Mouse (Mus musculus): ENCODE measurements around the gene B9d2.

Gene B9d2

DNA sequence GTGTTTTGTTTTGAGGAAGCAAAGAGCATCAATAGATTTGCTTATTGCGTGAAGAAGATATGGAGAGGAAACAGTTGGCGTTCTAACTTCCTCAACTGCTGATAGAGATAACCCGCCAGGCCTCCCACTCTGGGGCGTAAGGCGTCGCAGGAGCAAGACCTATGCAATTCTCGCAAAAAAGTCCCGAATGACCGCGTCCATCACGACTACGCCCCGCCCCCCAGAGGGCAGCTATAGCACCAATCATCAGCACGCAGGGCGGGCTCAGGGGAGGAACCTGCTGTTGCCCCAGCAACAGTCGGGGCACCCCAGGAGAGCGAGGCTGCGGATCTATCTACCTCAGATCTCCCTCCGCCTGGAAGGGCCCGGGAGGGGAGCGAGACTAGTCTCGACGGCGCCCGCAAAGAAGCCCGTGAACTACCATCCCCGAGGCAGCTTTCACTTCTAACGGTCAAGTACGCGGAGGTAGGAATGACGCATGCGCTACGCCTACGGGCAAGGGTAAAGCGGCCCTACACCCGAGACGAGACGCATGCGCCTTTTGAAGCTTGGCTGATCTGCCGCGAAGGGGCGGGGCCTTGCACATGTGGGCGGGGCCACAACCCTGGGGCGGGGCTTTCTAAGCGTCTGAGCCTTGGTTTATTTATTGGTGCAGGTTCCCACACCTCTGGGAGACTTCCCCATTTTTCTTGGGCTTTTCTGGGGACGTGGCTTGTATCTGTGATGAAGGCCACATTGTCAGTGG is at the start of gene B9d2:
B9d2 (plus strand) TSS at position 267 of the 745 bp plus-strand sequence.
- peak; percentile 97 to 100 for DNase-seq (ENCODE audit: inconsistent age in 2 of 2, low spot score in 1 of 2)

DNA sequence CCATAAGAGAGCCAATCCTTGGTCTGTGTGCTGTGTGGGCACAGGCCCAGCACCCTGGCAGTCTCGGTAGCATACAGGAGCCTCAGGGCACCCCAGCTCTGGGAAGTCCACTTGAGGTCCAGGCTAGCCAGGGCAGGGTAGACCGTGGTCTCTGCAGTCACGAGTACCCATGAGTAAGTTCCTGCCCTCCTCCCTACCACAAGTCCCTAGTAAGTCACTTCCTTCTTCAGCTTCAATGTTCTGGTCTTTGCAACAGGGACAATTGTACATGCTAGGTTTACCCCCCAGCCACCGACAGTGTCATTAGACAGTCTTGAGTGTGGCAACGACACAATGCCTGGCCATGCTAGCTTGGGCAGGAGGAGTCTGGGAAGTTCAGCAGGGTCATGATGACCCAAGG is 47.9 kb upstream of the B9d2 start:
- DNase-seq (ENCODE audit: inconsistent age in 2 of 2, low spot score in 1 of 2) = peak in 1 of 2 experiments; percentile 41

DNA sequence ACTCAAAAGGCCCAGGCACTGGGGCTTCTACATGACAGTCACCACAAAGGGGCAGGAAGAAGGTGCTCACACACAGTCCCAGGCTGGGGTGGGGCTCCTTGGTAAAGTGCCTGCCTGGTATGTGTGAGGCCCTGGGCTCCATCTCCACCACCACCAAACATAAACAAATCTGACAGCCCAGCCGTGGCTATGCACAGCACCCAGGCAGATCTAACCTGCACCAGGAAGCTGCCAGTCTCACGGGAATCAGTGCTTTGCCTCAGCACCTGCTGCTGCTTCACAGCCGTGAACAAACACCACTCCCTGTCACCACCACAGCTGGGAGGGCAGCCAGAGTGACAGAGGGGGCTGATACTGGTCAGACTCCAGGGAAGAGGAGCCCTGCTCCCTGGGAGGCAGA is 44.2 kb upstream of the B9d2 start:
- DNase-seq (ENCODE audit: inconsistent age in 2 of 2, low spot score in 1 of 2) = no peak

DNA sequence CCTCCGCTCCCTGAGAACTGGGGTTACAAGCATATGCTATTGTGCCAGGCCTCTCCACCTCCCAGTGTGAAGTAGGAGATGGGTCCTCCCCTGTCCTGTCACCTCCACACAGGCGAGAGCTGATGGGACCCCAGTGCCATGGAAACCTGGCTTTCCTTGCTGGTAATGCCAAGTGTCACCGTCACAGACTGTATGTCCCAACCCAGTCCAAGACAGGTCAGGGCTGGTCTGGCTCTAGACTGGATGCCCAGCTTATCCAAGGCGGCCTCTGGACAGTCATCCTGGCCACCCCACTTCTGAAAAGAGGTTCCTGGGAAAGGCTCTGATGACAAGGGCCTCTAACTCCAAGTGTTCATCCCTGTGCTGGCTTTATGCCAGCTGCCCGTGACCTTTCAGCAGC is 43.5 kb upstream of the B9d2 start:
- no peak for DNase-seq (ENCODE audit: inconsistent age in 2 of 2, low spot score in 1 of 2)

DNA sequence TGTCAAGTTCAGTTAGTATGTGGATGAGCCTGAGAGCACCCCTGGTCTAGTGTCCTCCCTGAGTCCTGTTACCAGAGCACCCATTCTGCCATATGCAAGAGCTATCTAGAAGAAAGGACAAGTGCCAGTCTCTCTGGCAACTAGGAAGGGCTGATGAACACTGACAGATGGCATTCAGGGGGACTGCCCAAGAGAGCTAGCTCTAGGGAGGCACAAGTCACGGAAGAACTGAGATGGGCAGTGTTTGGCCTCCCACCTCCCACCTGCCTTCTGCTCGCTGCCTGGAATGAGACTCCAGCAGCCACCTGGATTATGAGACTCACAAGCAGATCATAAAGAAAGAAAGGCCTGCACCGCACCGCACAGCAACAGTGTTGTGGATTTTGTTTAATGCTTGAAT is 40.8 kb upstream of the B9d2 start:
- no peak for DNase-seq (ENCODE audit: inconsistent age in 2 of 2, low spot score in 1 of 2)

DNA sequence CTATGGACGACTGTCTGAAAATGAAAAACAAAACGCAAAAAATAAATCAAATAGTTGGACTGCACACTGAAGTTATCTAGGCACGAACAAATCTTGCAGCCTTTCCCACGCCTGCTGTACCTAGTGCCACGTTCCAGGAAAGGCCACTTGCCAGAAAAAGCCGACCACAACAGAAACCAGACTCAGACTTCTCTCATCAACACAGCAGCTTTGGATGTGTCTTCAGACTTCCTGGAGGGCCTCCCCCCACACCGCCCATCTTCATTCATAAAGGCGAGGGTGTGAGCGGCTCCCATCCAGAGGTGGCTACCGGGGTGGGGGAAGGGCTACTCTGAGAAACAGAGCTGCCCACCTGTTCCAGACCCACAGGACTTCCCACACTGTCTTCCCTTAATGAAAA is 36.4 kb upstream of the B9d2 start:
- DNase-seq (ENCODE audit: inconsistent age in 2 of 2, low spot score in 1 of 2) = no peak

DNA sequence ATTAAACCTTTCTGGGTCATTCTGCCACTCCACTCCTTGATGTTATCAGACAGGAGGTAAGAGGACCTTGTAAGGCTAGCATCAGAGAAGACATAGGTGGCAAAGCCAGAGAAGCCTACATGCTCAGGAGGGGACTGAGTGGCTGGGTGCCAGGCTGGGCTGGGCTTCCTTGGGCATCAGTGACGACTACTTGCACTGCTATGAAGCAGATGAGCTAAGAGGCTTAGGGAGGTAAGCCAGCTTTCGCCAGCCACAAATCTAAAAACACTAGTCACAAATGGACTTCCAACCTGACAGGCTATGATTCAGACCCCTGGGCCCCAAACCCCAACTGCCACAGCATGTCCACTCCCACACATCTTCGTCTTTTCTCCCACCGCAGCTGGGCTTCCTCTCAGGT is 35.9 kb upstream of the B9d2 start:
- no peak for DNase-seq (ENCODE audit: inconsistent age in 2 of 2, low spot score in 1 of 2)

DNA sequence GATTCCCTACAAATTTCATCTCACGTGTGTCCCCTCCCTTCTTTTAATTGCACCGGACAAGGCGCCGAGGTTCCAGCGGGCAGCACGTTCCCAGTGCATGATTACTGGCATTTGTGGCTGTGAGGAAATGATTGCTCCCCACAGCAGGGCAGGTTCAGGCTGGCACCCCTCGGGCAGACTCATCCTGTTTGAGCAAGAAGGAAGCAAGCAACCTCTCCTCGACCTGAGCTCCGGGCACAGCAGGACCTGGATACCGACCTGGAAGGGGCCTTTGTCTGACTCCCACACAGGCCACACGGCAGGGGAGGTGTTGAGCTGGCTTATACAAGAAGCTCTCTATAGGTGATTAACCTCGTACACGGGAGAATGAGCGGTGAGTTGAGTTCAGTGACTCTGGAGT is 35.5 kb upstream of the B9d2 start:
- DNase-seq (ENCODE audit: inconsistent age in 2 of 2, low spot score in 1 of 2) = no peak

DNA sequence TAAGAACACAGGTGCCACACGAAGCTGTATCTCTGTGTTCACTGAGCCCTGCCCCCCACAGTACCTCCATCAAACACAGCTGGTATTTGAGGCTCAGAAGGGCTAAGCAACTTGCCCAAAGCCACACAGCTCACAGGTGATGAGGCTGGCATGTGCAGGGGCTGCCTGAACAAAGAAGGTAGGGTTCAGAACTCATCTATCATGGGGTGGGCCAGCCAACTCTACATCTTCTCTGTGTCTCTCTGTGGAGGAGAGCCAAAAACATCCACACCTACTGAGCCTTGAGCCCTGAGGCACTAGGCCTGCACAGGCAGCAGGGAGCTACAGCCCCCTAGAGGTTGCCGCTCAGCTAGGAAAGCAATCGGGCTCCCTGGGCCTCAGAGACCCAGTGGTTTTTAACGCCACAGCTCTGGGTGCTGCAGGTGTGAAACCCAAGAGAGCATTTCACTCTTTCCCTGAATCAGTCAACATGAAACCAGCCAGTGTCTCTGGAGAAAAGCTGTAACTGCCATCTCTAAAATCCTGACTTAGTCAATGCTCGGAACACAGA is 32.9 kb upstream of the B9d2 start:
- DNase-seq (ENCODE audit: inconsistent age in 2 of 2, low spot score in 1 of 2) = no peak

DNA sequence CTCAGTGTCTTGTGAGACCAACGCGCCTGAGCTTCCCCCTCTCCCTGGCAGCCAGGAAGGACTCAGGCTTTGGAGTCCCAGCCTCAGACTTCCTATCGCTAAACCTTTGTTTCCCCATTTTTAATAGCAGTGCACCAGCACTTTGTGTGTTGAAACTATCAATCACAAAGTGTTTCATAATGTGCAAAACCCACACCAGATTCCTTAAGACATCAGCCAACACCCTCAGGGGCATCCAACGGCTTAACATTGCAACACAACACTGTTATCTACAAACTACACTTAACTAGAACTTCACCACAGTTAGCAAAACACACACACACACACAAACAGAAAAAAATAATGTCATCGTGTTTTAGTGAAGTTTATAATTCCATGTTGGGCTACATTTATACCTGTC is 30.7 kb upstream of the B9d2 start:
- DNase-seq (ENCODE audit: inconsistent age in 2 of 2, low spot score in 1 of 2) = no peak

DNA sequence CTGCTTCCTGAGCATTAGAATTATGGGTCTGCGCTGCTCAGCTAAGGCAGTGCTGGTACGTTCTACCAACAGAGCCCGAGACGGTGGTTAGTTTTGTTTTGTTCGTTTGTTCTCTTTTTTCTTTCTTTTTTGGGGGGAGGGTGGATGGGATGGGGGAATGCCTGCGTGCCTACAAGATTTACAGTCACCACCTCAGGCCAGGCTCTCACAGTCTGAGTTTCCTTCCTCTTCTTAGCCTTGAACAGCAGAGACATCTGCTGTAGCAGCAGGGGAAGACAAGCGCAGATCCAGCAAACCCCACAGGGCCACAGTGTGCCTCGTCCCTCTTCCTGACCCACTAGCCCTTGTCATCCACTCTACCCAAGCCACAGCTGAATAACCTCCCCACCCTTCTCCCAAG is 29.3 kb upstream of the B9d2 start:
- no peak for DNase-seq (ENCODE audit: inconsistent age in 2 of 2, low spot score in 1 of 2)

DNA sequence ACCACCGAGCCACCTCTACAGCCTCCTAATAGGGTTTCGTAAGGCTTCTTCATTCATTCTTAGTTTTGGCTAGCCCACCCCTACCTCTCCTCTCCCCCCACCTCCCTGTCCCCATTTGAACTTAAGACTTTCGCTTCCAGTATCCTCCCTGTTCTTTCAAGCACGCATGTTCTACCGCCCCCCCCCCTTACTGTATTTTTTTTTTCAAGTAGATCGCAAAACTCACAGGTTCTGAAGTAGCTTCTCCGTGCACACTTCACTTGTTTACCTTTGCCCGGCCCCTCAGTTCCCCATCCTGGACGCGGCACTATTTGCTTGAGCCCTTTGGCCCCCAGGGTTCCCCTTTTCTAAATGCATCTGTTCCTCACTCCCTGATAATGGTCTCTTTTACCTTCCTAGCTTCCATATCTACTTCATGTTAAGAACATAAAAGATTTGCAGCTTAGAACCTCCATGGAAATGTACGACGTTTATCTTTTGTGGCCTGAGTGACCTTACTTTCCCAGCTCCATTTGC is 28.3 kb upstream of the B9d2 start:
- DNase-seq (ENCODE audit: inconsistent age in 2 of 2, low spot score in 1 of 2) = no peak

DNA sequence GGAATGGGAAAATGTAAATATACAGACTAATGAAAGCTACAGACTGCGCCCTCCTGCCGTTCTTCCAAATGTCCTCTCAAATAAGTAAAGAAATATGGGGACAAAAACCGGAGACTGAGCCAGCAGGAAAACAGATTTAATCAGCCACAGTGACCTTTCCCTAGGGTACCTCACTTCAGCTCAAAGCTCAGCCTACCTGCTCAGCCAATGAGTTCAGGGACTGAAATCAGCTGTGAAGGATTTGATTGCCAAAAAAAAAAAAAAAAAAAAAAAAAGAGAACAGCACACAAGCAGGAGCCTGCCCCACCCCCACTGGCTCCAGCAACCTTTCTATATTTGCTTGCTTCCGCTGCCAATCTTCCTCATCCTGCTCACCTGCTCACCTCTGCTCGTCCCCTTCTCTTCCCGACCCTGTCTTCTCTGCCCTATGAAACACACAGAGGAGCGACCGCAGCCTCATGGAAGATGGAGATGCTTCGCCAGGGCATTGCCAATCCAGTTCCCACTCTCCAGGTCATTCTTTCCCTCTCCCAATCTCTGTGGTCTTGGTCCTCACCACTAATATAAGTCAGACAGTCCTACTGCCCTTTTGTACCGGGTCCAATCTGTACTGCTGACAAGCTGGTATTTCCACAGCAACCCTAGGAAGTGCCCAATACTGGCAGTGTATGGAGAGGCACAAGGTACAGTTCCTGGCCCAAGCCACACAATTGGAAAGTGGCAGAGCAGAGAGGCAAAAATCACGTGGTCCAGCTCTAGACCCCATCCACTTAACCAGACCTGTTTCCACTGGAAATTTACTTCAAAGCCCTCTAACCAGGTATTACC is 24.8 kb upstream of the B9d2 start:
- peak in 1 of 2 experiments; percentile 45 for DNase-seq (ENCODE audit: inconsistent age in 2 of 2, low spot score in 1 of 2)

DNA sequence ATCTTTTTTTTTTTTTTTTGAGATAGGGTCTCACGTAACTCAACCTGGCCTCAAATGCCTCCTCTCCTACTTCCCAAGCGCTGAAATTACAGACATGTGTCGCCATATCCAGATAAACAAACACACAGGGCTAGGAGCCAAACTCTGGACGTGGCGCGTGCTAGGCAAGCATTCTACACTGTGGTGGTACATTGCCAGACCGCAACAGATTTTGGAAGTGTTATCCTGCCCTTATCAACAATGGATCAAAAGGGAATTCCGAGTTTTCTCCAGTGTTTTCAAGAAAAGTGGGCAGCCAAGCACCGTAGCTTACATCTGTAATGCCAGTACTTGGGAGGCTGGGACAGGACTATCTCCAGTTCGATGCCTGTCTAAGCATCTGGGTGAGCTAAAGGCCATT is 22.8 kb upstream of the B9d2 start:
- DNase-seq (ENCODE audit: inconsistent age in 2 of 2, low spot score in 1 of 2) = peak in 1 of 2 experiments; percentile 63

DNA sequence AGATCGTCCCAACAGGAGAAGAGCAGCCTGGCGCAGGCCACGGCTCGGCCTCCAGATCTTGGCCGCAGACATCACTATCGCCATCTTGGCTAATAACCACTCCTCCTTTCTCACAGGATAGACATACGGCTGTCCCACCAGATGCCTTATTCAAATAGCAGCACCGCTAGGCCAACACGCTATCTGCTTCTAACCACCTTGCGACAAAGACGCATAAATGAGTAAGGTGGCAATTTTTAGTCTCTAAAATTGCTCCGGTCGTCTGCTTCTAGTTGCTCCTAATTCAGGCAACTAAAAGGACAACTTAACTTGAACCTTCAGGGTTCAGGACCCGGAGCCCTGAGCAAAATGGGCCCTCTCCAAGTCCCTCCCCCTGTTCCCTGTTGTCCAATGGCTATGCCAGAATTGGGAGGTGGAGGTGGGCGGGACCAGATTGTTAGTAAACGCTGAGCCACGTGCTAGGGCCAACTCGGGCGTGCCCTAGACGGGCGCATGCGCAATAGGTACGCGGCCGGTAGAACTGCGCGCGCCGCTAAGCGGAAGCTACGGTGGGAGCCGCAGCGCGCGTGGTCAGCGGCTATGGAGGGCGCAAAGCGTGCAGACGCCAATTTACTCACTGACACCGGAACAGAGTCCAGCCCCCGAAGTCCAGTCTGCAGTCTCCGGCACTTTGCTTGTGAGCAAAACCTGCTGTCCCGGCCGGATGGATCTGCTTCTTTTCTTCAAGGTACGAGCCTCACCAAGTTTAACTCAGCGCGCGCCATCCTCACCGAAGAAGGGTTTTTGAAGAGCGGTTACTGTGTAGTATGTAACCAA is 21.7 kb upstream of the B9d2 start, which contains the start of the genes Bckdha and Exosc5:
Bckdha (minus strand) TSS at position 325 of the 816 bp plus-strand sequence.
Exosc5 (plus strand) TSS at position 508 of the 816 bp plus-strand sequence.
- DNase-seq (ENCODE audit: inconsistent age in 2 of 2, low spot score in 1 of 2) = peak; percentile 99 to 100

DNA sequence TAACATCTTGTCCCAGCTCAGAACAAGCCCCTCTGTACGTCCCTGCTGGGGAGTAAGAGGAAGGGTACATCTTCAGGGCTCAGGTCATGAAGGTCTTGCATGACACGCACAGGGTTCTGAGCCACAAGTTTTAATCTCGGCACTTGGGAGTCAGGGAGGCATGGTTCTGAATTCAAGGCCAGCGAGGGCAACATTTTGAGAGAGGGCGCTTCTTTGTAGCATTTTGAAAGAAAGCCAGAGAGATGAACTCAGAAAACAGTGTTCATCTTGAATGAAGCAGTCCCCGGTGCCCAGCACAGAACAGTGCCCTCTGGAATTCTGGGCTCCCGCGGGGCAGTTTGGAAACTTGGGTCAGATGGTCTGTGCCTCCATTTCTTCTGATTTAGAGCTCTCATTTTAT is 14.2 kb upstream of the B9d2 start:
- DNase-seq (ENCODE audit: inconsistent age in 2 of 2, low spot score in 1 of 2) = no peak

DNA sequence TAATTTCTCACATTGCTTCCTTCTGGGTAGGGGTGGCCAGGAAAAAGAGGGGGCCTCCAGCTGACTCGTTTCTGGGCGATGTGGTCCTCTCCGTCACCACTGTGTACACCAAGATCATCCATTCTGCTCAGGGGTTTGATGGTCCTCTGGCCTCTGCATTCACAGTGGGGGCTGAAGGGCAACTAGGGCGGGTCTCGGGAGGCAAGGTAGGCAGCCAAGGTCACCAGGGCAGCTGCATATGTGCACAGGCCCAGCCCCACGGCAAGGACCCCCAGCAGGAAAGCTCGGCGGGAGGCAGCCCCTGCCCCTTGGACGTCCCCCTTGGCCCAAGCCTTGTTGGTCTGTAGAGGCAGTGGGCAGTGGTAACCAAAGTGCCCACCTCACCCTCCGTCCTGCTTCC is 11.4 kb upstream of the B9d2 start:
- no peak for DNase-seq (ENCODE audit: inconsistent age in 2 of 2, low spot score in 1 of 2)

DNA sequence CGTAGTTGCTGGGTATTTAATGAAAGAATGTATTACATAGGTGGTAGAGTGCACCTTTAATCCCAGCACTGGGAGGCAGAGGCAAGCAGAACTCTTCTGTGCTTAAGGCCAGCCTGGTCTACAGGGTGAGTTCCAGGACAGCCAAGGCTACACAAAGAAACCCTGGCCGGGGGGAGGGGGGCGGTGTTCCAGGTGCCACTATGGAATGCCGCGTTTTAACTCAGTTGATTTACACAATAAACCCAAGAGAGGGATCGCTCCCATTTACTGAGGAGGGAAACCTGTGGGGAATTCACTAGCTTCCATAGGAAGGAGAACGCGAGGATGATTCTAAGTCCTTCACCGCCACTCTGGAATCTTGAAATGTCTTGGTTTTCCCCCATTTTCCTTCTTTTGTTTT is 10.9 kb upstream of the B9d2 start:
- no peak for DNase-seq (ENCODE audit: inconsistent age in 2 of 2, low spot score in 1 of 2)

DNA sequence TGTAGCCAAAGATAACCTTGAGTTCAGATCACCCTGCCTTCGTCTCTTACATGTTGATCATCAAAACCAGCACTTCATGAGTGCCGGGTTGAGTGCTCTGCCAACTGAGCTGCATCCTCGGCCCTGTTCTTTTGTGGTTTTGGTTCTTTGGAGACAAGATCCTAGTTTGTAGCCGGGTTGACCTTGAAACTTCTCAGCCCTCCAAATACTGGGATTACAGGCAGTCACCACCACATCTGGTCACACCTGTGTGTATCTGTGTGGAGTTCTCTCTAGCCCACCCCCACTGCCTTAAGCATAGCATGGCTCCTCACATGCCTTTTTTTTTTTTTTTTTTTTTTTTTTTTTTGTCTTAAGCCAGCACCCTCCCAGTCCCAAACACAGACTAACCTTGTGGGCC is 10.5 kb upstream of the B9d2 start:
- no peak for DNase-seq (ENCODE audit: inconsistent age in 2 of 2, low spot score in 1 of 2)

DNA sequence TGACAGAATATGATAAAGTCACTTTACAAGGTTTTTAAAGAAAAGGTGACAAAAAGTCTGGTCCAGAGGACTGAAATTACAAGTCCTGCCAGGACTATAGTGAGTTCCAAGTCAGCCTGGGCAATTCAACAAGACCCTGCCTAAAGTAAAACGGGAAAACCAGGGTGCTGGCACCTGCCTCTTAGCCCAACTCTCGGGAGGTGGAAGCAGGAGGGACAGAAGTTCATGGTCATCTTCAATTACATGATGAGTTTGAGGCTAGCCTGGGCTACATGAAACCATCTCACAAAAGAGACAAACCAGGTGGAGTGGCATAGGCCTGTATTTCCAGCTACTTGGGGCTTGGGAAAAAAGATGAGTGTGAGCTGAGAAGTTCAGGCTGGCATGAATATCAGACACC is 8.9 kb upstream of the B9d2 start:
- no peak for DNase-seq (ENCODE audit: inconsistent age in 2 of 2, low spot score in 1 of 2)

DNA sequence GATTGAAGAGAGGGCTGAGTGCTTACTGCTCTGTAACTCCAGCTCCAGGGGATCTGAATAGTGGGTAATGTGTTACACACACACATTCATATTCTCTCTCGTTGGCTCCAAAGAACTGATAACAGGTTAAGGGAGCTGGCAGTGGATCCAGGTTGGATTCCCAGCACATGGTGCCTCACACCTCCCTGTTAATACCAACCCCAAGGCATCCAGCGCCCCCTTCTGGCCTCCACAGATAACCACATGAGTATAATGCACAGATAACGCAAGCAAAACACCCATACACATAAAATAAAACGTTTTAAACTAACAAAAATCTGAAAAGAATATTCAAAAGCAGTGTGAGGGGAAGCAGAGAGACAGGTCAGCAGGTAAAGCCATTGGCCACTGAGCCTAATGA is 8.1 kb upstream of the B9d2 start:
- no peak for DNase-seq (ENCODE audit: inconsistent age in 2 of 2, low spot score in 1 of 2)

Data from adrenal gland, adult (tissue).